Mouse (Mus musculus): ENCODE results near the gene Bcl7a. TPM values are rescaled to one million over a fixed set of nuclear protein-coding genes. Genes with fewer than 3 reads are reported as not detected.

Bcl7a gene
- polyA plus RNA-seq (2012; ENCODE audit: insufficient read depth, low replicate concordance), result 13.0 and 23.7 TPM in 2 replicates

- peak within 1 kb of the TSS; percentile 95 for H3K4me3 ChIP-seq (replicated peaks)
- peaks cover 38% of the 10 kb centered on the region for H3K4me1 ChIP-seq
- peaks cover 6% of the 10 kb centered on the region for H3K27me3 ChIP-seq (replicated peaks)
- TF ChIP-seq GATA1 (IDR thresholded peaks at IDR 0.05; ENCODE audit: borderline replicate concordance, low read length) (no peak), FLI1 (IDR thresholded peaks at IDR 0.05; ENCODE audit: low read length) (no peak)
- peaks cover 3% of the 10 kb centered on the region for H3K36me3 ChIP-seq (replicated peaks; ENCODE audit: low read length)
- H3K9me3 ChIP-seq, result no peaks in the 10 kb centered on the region
These were observed at the start of gene Bcl7a for GRCm38 (mm10) chr5:123343707-123344627. Gene Bcl7a, plus strand, starts transcription at chr5:123343834.

- Histone ChIP-seq H3K4me1 (peaks cover 7% of the 10 kb centered on the region; the same call in 1 of the 2 replicates), H3K36me3 (replicated peaks; ENCODE audit: low read length) (no peaks in the 10 kb centered on the region), H3K27me3 (replicated peaks) (peaks cover 60% of the 10 kb centered on the region), H3K9me3 (peaks cover 6% of the 10 kb centered on the region), H3K4me3 (replicated peaks) (no peak overlapping the region)
- TF ChIP-seq FLI1 (IDR thresholded peaks at IDR 0.05; ENCODE audit: low read length) (no peak), GATA1 (IDR thresholded peaks at IDR 0.05; ENCODE audit: borderline replicate concordance, low read length) (no peak)
These were observed 49.0 kb upstream of the Bcl7a start for GRCm38 (mm10) chr5:123294653-123295052.

GRCm38 (mm10) chr5:123296224-123296806 is 47.3 kb upstream of the Bcl7a start:
- H3K4me3 ChIP-seq (replicated peaks), result peak overlapping the region; percentile 28
- peaks cover 7% of the 10 kb centered on the region; the same call in 1 of the 2 replicates for H3K4me1 ChIP-seq
- H3K9me3 ChIP-seq, result peaks cover 6% of the 10 kb centered on the region
- H3K36me3 ChIP-seq (replicated peaks; ENCODE audit: low read length), result no peaks in the 10 kb centered on the region
- TF ChIP-seq FLI1 (IDR thresholded peaks at IDR 0.05; ENCODE audit: low read length) (no peak), GATA1 (IDR thresholded peaks at IDR 0.05; ENCODE audit: borderline replicate concordance, low read length) (no peak)
- peaks cover 60% of the 10 kb centered on the region for H3K27me3 ChIP-seq (replicated peaks)

DNA sequence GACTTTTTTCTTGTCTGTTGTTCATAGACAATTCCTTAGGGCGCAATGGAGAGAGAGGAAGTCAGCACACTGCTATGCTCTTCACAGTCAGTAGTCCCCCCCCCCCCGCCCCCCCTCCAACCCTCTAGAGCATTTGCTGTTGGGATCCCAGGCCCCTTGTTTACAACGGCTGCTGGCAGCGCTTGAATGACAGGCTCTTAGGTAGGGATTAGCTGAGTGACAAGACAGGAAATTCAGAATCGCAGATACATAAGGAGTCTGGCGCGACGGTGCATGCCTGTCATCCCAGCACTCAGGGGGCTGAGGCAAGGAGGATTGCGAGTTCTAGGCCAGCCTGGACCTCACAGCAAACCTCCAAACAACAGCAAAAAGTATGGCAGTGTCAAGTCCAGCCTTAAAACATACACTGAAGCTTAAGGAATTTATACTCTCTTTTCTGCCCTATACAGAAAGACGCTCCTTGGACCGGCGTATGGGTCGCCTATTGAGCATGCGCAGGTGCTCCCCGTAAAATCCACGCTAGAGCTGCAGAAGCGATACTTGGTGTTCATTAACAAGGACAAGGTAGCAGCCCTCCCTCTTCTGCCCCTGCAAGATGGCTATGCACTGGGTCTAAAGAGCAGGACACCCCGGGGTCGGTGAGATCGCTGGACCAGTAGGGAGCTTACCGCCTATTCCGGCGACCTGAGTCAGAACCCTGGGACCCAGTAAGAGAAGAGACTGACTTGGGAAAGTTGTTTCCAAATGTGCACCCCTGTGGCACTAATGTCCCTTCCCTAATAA is 46.5 kb upstream of the Bcl7a start:
- peaks cover 6% of the 10 kb centered on the region for H3K9me3 ChIP-seq
- TF ChIP-seq FLI1 (IDR thresholded peaks at IDR 0.05; ENCODE audit: low read length) (no peak), GATA1 (IDR thresholded peaks at IDR 0.05; ENCODE audit: borderline replicate concordance, low read length) (no peak)
- no peaks in the 10 kb centered on the region for H3K36me3 ChIP-seq (replicated peaks; ENCODE audit: low read length)
- H3K4me3 ChIP-seq (replicated peaks), result no peak overlapping the region
- H3K27me3 ChIP-seq (replicated peaks), result peaks cover 59% of the 10 kb centered on the region
- H3K4me1 ChIP-seq, result peaks cover 7% of the 10 kb centered on the region; the same call in 1 of the 2 replicates

- Histone ChIP-seq H3K4me3 (replicated peaks) (no peak overlapping the region), H3K9me3 (peaks cover 6% of the 10 kb centered on the region), H3K4me1 (peaks cover 7% of the 10 kb centered on the region; the same call in 1 of the 2 replicates), H3K36me3 (replicated peaks; ENCODE audit: low read length) (no peaks in the 10 kb centered on the region), H3K27me3 (replicated peaks) (peaks cover 60% of the 10 kb centered on the region)
- TF ChIP-seq GATA1 (IDR thresholded peaks at IDR 0.05; ENCODE audit: borderline replicate concordance, low read length) (no peak), FLI1 (IDR thresholded peaks at IDR 0.05; ENCODE audit: low read length) (no peak)
These were observed 45.8 kb upstream of the Bcl7a start for GRCm38 (mm10) chr5:123297830-123298229.

DNA sequence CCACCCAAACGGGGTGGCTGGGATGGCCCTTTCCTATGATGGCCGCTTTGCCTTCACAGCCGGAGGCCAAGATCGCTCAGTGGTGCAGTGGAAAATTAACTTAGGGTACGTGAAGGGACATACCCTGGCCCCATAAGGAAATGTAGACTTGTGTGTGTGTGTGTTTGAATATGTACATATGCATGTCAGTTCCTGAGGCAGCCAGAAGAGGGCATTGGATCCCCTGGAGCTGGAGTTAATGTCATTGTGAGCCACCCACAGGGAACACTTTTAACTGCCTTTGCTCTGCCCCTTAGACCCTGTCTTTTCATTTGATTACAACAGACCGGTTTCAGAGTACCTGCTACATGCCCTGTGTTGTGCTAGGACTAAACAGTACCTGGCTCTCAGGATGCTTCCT is 45.1 kb upstream of the Bcl7a start:
- TF ChIP-seq FLI1 (IDR thresholded peaks at IDR 0.05; ENCODE audit: low read length) (no peak), GATA1 (IDR thresholded peaks at IDR 0.05; ENCODE audit: borderline replicate concordance, low read length) (no peak)
- no peaks in the 10 kb centered on the region for H3K36me3 ChIP-seq (replicated peaks; ENCODE audit: low read length)
- peaks cover 6% of the 10 kb centered on the region for H3K9me3 ChIP-seq
- no peak overlapping the region for H3K4me3 ChIP-seq (replicated peaks)
- peaks cover 7% of the 10 kb centered on the region; the same call in 1 of the 2 replicates for H3K4me1 ChIP-seq
- H3K27me3 ChIP-seq (replicated peaks), result peaks cover 60% of the 10 kb centered on the region

- Histone ChIP-seq H3K27me3 (replicated peaks) (peaks cover 49% of the 10 kb centered on the region), H3K9me3 (peaks cover 9% of the 10 kb centered on the region), H3K36me3 (replicated peaks; ENCODE audit: low read length) (no peaks in the 10 kb centered on the region), H3K4me1 (peaks cover 7% of the 10 kb centered on the region; the same call in 1 of the 2 replicates), H3K4me3 (replicated peaks) (no peak overlapping the region)
- TF ChIP-seq FLI1 (IDR thresholded peaks at IDR 0.05; ENCODE audit: low read length) (no peak), GATA1 (IDR thresholded peaks at IDR 0.05; ENCODE audit: borderline replicate concordance, low read length) (no peak)
These were observed 43.1 kb upstream of the Bcl7a start for GRCm38 (mm10) chr5:123300496-123301034.

DNA sequence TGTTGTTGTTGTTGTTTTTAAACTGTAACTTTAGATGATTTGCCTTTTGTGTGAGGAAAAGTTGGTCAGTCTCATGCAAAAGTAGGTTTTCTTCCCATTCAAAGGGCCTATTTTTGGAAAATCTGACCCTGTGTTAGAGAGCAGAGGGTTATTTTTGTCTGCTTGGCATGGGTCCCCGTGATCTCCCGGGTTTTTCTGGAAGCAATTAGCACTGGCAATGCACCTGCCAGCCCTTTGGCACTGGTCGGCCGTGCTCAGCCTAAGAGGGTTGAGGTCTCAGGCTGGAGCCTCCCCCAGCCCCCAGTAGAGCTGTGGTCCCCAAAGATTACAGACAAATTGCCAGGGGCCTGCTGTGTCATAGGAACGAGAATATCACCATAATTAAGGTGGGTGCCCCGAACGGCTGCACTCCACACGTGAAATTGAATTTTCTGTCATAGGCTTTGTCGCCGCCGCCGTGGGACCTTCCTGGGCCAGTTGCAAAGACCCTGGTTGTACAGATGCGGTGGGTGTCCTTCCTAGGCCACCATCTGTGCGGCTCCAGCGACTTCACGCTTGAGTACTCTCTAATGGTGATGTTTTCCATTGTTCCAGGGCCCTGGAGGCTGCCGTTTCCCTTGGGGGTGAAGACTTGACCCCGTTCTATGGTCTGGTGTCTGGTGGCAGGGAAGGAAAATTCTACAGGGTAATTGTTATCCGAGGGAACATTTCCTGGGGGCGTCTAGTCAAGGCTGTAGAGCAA is 41.7 kb upstream of the Bcl7a start:
- Histone ChIP-seq H3K36me3 (replicated peaks; ENCODE audit: low read length) (no peaks in the 10 kb centered on the region), H3K9me3 (peaks cover 10% of the 10 kb centered on the region), H3K27me3 (replicated peaks) (peaks cover 39% of the 10 kb centered on the region), H3K4me3 (replicated peaks) (no peak overlapping the region), H3K4me1 (peaks cover 3% of the 10 kb centered on the region; the same call in 1 of the 2 replicates)
- TF ChIP-seq FLI1 (IDR thresholded peaks at IDR 0.05; ENCODE audit: low read length) (no peak), GATA1 (IDR thresholded peaks at IDR 0.05; ENCODE audit: borderline replicate concordance, low read length) (no peak)

Data from megakaryocyte, embryonic 14.5 days (primary cell).